Mouse (Mus musculus) thymus, postnatal 4 days (tissue): ENCODE measurements around the gene Lamb3.

Source experiments
- DNase-seq: peaks from one replicate; pipeline ENCODE4 v3.0.0; 2021

The Lamb3 gene

DNA sequence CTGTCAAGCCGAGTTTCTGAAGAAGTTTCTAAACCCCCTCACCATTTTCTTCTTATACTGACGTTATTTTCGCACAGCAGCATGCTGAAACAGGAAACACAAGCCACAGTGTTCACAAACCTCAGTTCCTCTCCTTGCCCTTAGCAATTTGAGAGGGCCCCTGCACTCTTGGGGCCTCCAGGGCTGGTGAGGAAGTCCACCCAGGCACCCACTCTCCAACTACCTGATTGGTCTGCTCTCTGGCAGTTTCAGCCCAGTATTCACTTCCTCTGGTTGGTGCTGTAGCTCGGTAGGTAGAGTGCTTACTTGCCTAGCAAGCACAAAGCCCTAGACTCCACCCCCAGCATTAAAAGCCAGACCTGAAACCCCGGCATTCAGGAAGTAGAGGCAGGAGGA lies 6.1 kb upstream of the Lamb3 start, which contains the start of gene Traf3ip3:
Gene Traf3ip3 (minus strand): TSS at position 321 of the 396 bp plus-strand sequence.
- DNase-seq: peak; percentile 78

DNA sequence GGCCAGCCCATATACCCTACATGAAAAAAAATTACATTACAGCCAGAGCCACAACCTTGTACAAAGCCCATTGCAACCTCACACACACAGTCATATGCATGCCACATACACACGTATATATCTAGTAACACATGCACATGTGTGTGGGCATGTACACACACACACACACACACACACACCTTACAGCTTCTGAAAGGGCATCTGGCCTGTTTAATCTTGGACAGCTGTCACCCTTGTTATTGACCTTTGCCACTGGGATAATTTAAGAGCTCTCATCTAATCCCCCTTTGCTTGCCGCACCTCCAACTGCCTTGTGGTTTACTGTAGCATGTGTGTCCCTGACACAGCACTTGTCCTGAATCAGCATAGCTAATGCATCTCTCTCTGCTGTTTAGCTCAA lies 3.7 kb upstream of the Lamb3 start:
- DNase-seq: no peak

DNA sequence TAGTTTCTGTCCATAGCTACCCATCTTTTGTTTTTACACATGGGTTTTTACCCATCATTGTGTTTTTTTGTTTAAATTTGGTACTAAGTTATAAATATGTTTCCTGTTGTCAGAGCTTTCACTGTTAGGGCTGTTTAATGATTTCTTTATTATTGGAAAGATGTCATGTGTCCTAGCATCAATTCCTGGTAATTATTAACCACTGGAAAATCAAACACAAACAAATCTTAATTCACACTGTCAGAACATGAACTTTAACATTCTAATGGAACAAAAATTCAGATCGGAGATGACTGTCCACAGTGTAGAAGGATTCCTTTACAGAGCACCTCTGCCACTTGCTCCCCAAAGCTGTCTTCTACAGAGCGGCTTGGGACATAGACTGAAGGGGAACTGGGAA lies 2.1 kb upstream of the Lamb3 start:
- DNase-seq: no peak

DNA sequence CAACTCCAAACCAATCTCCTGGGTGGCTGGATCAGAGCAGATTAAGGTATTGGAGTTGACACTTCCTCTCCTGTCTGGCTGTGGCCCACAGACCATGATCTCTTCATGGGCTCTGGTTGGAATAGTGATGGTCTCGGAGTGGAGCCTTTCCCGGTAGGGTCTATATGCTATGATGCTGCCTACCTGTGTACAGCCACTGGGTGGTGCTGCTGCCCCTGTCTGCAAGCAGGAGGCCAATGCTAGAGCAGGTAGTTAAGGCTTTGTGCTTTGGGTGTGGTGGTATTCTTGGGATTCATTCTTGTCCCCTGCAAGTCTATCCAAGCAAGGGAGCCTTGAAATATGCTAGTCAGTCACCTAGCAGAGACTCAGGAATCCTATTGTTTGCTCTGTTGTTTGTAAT lies 679 bp downstream of the Lamb3 start:
- DNase-seq: peak; percentile 88

DNA sequence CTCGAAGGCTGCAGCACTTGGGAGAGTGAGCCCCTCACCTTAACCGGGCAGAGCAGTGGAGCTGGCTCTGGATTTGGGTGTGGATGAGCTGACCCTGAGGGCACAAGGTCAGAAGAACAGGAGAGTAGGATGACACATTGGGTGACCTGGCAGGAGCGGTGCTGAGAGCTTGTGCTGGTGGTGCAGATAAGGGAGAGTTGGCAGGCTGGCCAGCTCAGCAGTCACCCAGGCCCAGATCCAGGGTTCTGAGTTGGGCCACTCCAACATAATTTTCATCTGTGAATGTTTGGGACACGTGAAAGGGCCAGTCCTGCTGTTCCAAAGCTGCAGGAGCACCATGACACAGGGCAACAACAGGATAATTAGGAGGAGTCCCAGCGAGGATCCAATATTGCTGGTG lies 3.9 kb downstream of the Lamb3 start:
- DNase-seq: no peak

DNA sequence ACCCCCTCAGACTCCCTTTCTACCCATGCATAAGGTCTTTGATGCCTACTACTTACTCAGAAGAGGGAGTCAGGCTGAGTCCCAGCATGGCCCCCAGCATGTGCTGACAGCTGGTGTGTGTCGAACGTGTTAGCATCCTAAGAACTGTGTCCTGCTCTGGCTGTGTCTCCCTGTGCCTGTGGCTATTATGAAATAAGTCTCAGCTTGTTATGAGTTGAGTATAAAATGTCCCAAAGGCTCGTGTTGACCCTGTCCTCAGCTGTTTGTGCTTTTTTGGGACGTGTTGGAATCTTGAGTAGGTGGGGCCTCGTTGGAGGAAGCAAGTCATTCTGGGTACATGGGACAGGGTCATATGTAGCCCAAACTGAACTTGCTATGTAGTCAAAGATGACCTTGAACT lies 6.6 kb downstream of the Lamb3 start:
- DNase-seq: peak; percentile 46

GRCm38 (mm10) chr1:193216000-193216399 lies 8.5 kb downstream of the Lamb3 start:
- DNase-seq: no peak

DNA sequence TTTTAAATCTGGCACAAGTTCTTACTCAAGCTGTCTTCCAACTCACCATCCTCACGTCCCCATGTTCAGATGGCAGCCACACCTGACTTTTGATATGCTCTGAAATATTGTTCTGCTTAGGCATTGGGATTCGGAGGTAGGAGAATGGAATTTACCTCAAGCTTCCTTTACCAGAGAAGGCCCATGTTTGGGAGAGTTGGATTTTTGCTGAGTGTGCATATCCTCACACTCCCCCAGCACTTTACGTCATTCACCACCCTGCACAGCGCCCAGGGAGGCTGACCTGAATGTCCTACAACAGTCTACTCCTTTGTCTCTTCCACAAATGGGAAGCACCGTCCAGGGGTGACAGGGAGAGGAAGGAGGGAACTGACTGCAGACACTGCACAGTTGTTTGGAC lies 12.9 kb downstream of the Lamb3 start:
- no peak for DNase-seq

DNA sequence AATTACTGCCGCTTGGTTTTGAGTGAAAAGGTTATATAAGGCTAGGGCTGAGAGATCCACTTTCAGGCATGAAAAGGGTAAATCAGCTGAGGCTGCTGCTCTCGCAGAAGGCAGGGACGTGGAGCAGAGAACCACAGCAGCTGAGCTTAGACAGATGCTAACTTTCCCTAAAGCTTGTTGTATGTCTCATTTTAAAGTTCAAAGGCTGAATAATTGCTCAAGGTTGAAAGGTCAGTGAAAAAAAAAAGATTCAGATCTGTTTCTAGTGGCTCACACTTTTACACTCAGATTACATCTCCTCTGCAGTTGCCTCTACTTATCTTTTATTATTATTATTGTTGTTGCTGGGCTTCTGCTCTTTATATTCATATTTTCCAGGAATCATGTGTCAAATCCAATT lies 18.0 kb downstream of the Lamb3 start:
- DNase-seq: no peak

DNA sequence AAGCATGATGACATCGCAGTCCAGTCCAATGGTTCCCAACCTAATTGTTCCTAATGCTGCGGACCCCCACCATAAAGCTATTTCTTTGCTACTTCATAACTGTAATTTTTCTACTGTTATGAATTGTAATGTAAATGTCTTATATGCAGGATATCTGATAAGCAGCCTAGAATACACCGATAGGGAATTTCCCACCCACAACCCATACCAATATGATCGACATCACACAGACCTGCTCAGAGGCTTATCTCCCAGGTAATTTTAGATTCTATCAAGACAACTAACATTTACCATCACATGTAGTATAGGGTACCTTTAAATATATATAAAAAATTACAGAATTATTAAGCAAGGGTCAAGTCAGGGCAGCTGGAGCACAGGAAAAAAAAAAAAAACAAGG lies 18.6 kb downstream of the Lamb3 start:
- no peak for DNase-seq

DNA sequence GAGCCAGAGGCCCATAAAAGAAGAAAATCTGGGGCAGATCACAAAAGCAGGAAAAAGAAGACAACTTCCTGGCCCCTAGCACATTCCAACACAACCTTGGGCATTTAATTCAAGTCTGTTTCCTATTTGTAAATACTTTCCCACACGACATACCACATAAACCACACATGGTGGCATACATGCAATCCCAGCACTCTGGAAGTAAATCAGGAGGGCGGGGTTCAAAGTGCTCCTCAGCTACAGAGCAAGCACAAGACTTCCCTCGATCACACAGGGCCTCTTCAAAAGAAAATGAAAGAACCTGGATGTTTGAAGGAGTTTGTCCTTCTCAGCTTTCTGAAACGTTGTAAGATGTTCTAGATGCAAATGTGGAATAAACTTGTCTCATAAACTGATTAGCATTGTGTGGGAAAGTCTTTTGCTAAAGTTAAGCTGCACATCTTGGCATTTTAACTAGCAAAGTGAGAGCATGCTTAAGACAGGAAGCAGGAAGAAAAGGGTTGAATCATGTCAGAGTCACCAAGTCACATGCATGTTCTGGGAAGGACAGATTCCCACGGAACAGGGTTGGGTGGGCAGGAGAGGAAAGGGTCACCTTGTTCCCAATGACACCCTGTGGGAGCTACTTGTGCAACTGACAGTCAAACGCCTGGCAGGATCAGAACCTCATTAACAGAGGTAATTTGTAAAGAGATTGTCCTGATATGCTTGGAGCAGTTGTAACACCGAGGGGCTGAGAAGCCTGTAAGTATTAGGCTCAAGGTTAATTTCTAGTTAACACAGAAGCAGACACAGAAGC lies 19.4 kb downstream of the Lamb3 start:
- DNase-seq: no peak

- DNase-seq: no peak
Measured at GRCm38 (mm10) chr1:193227537-193227936, 20.0 kb downstream of the Lamb3 start.

DNA sequence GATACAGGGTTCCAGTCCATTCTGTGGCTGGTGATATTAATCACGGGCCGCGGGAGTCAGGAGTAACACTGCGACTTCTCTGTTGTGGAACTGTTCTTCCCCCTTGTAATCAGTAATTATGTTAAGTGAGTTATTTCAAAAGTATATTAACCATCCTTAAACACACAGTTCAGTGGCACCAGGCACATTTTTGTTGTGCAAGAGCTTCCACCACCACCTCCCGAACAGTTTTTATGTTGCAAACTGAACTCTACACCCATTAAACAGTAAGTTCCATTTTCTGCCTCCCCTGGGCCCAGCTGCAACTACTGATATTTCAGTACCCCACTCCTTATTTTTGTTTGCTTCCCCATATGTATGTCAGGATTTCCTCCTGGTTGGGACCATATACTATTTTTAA lies 22.1 kb downstream of the Lamb3 start:
- no peak for DNase-seq

DNA sequence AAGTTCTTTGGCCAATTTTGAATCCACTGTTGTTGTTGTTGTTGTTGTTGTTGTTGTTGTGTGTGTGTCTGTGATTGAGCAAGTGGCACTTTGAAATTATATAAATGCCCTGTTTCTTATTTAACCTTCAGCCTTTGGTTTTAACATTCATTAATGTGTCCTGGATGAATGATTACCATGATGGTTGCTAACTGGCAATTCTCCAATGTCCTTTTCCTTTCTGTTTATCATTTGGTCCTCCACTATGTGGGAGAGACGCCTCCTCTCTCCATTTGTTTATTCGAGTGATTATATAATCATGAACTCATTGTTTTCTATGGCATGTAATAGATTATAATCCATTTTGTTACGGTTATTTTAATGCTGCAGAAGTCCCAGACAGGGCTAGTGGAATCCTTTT lies 23.0 kb downstream of the Lamb3 start:
- DNase-seq: no peak

DNA sequence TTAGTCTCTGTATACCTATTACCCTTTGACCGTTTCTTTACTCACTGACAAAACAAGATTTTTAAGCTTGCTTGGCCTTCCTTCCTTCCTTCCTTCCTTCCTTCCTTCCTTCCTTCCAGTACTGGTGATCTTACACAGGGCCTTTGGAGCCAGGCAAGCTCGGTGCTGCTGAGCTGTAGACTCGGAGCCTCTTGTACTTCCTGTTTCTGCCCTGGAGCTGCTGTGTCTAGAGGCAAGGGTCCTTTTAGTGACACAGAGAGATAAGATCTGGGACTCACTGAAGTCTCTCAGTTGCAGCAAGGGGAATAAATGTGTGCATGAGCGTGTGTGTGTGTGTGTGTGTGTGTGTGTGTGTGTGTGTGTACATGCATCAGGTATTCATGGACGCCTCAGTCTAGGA lies 23.4 kb downstream of the Lamb3 start:
- peak; percentile 35 for DNase-seq

DNA sequence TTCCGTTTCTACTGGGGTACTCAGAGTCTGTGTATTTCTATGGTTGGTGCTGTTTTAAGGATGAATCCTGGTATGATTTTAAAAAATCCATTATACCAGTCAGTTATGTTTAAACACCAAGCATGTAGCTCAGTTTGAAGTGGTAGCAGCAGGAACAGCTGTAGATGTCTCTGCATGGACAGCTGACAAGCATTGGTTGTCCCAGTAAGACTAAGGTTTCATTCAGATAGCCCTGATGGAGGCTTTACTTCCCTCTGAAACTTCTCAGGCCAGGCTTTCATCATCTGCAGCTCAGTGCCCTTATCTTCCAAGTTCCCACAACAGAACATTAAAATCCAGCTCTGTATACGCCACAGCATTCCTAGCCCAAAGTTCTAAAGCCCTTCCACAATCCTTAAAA lies 25.2 kb downstream of the Lamb3 start:
- DNase-seq: no peak

GRCm38 (mm10) chr1:193234130-193234645 lies 26.7 kb downstream of the Lamb3 start:
- DNase-seq: no peak

GRCm38 (mm10) chr1:193234930-193235329 lies 27.4 kb downstream of the Lamb3 start:
- DNase-seq: no peak

DNA sequence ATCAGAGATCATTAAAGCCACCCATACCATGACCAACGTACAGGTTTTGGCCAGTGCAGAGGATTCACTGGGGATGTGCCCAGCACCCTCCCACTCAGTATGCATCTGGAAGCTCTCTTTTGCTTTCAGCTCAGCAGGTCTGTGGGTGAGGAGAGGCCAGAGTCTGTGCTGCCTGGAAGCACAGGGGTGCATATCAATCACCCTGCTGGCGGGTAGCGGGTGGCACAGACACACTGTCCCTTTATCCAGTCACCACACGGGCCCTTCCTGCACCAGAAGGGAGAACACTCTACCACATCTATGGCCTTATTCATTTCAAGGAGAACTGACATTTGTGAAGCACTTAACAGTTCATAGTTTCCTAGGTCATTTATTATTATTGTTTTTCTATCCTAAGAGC lies 30.9 kb downstream of the Lamb3 start:
- no peak for DNase-seq

DNA sequence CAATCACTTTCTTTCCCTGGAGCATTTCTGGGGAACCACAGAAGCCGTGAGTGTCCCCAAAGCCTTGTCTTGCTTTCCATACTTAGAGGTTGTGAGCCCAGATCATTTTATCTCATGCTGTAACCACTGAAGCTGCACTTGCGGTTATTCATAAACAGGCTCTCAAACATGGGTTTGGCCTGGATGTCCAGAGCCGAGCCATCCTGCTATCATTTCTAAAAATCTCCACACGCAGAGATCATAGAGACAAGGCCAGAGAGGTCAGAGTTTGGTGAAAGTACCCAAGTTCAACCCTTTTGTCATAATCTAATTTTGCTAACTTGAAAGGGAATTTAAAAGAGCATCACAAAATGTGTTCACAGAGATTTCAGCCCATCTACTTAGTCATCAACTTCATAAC lies 33.9 kb downstream of the Lamb3 start:
- no peak for DNase-seq

GRCm38 (mm10) chr1:193242238-193242637 lies 34.7 kb downstream of the Lamb3 start:
- no peak for DNase-seq

DNA sequence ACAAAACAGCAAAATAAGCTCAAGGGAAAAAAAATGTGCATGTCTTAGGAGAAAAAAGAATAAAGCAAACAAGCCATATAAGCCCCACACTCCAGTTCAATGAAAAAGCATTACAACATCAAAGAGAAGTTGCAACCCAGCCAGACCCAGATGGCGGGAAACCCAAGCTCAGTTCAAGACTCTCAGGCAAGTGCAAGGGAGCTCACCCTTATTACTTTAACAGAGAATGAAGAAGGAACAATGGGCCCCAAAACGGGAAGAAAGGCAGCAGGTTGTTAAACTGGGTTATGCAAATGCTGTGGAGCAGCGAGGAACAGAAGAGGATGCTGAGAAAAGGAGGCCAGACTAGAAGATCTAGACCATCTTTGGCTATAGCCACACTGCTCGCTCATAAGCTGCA lies 35.4 kb downstream of the Lamb3 start:
- DNase-seq: peak; percentile 37

GRCm38 (mm10) chr1:193243571-193244193 lies 36.2 kb downstream of the Lamb3 start:
- no peak for DNase-seq

- no peak for DNase-seq
Measured at GRCm38 (mm10) chr1:193244235-193244634, 36.7 kb downstream of the Lamb3 start.

GRCm38 (mm10) chr1:193250026-193250425 lies 42.5 kb downstream of the Lamb3 start:
- DNase-seq: no peak
